Mouse (Mus musculus): Measurements from ENCODE around the gene Prkcz. TPM values are rescaled to one million over a fixed set of nuclear protein-coding genes. Genes with fewer than 3 reads are reported as not detected.
A peak's percentile ranks its signal among the peaks of the same experiment; 100 is the strongest.

Prkcz gene
- 1.9 and 2.2 TPM in 2 replicates for polyA plus RNA-seq (2015; fragmentation: Nextera tagmentation; extraction: Ambion mirVana)

DNA sequence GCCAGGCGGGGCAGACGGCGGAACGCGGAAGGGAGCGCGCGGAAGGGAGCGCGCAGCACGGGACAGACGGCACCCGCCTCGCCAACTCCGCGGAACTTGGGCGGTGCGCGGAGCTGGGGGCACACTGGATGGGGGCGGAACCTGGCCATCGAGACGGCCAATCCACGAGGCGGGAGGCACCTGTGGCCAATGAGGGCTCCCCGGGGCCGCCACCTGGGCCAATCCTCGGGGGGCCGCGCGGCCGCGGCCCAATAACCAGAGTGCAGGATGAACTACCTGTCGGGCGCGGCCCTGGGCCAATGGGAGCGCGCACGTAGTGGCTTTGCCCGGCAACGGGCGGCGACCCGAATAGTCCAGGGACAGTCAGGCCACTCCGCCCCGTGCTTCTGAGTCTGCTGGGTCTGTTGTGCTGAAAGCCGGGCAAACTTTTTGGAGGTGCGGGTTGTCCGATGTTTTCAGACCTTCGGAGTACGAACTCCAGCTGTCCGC, at the start of gene Prkcz:
Gene Prkcz, minus strand, starts transcription at position 59 of the 489 bp plus-strand sequence.
- Histone ChIP-seq H3K27ac (no peak within 1 kb of the TSS), H3K9me3 (replicated peaks) (no peaks in the 10 kb centered on the region), H3K4me1 (replicated peaks) (peaks cover 3% of the 10 kb centered on the region; the same call in 1 of the 2 replicates), H3K36me3 (no peaks in the 10 kb centered on the region), H3K4me3 (replicated peaks) (peak within 1 kb of the TSS; percentile 46), H3K9ac (no peak within 1 kb of the TSS), H3K4me2 (peak within 1 kb of the TSS; percentile 44), H3K27me3 (peaks cover 75% of the 10 kb centered on the region)
- WGBS (ENCODE audit: insufficient replicate concordance), result 3% methylated on average over 51 of the region's 51 CpGs
- ATAC-seq (ENCODE audit: low read depth) (peak; percentile 82), DNase-seq (peak; percentile 9)

DNA sequence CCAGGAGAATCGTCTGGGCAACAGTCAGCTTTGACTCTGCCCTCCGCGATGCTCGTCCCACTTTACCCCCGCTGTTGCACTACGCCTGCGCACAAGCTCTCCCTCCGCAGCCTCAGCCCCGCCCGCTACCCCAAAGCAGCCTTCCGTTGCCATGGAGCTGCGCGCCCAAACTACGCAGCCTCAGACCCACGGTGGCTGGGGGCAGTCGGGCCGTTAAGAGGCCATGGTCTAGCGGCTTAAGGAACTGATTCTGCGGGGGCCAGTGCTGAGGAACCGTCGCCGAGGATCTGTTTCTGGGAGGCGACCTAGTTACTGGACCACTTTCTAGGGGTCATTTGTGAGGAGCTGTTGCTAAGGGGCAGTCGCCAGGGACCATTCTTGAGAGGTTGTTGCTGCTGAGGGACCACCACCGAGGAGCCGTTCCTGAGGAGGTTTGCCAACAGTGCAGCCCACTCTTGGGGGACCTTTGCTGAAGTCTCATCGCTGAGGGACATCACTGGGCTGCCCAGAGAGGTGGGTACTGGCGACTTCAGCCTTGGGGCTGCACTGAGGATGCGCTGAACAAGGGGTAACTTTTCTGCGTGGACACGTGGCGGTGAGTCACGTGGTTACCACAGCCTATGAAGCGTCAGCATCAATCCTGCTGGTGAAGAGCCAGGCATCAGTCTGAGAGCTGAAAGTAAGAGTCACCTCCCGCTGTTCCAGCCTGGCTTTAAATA, 48.1 kb upstream of the Prkcz start, which contains the start of gene Cfap74:
Gene Cfap74, plus strand, starts transcription at position 133 of the 719 bp plus-strand sequence.
- peaks cover 3% of the 10 kb centered on the region; the same call in 1 of the 2 replicates for H3K4me1 ChIP-seq (replicated peaks)
- H3K27me3 ChIP-seq, result peaks cover 22% of the 10 kb centered on the region
- H3K9me3 ChIP-seq (replicated peaks), result no peaks in the 10 kb centered on the region
- DNase-seq, result no peak
- WGBS (ENCODE audit: insufficient replicate concordance), result 3% methylated on average over 35 of the region's 35 CpGs
- peak within 1 kb of the TSS; percentile 53 for H3K4me2 ChIP-seq
- H3K27ac ChIP-seq, result no peak within 1 kb of the TSS
- peak; percentile 41; the same call in 1 of the 2 replicates for ATAC-seq (ENCODE audit: low read depth)
- no peaks in the 10 kb centered on the region for H3K36me3 ChIP-seq
- H3K4me3 ChIP-seq (replicated peaks), result peak within 1 kb of the TSS; percentile 37
- H3K9ac ChIP-seq, result no peak within 1 kb of the TSS

DNA sequence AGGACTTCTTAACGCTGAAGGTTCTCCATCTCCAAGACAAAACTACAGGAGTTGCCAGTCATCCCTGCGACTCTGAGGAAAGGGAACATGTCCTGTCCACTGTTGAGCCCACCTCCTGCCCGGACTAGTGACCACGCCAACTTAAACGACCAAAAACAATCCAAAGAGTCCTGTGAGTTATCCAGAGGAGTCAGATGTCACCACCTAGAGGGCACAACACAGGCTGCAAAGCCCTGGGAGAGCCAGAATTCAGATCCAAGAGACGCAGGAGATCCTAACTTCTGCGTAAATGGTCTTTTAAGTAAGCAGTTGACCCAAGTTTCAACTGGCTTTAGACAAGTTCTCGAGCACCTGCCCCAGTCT, 47.5 kb upstream of the Prkcz start:
- 5% methylated on average over 8 of the region's 8 CpGs for WGBS (ENCODE audit: insufficient replicate concordance)
- Histone ChIP-seq H3K27me3 (peaks cover 22% of the 10 kb centered on the region), H3K4me3 (replicated peaks) (peak overlapping the region; percentile 37; the same call in 1 of the 2 replicates), H3K9ac (no peak overlapping the region), H3K4me2 (peak overlapping the region; percentile 53), H3K4me1 (replicated peaks) (peaks cover 3% of the 10 kb centered on the region; the same call in 1 of the 2 replicates), H3K9me3 (replicated peaks) (no peaks in the 10 kb centered on the region), H3K36me3 (no peaks in the 10 kb centered on the region), H3K27ac (no peak overlapping the region)
- no peak for DNase-seq
- ATAC-seq (ENCODE audit: low read depth), result no peak

DNA sequence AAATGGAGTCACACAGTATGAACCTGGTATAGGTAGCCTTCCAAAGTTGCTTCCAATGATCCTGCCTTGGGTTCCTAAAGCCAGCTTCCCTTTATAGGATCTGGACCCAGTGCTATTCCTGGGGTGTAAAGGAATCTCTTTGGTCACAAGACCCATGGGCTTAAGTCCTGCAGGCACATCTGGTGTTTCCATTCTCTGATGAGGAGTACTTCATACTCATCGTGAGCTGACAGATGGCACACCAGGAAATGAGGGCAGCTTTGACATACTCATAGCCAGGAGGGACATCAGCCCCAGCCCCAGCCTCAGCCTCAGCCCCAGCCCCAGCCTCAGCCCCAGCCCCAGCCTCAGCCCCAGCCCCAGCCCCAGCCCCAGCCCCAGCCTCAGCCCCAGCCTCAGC, 41.3 kb upstream of the Prkcz start:
- WGBS (ENCODE audit: insufficient replicate concordance), result 63% methylated on average over 1 of the region's 1 CpGs
- no peak for DNase-seq
- no peaks in the 10 kb centered on the region for H3K36me3 ChIP-seq

DNA sequence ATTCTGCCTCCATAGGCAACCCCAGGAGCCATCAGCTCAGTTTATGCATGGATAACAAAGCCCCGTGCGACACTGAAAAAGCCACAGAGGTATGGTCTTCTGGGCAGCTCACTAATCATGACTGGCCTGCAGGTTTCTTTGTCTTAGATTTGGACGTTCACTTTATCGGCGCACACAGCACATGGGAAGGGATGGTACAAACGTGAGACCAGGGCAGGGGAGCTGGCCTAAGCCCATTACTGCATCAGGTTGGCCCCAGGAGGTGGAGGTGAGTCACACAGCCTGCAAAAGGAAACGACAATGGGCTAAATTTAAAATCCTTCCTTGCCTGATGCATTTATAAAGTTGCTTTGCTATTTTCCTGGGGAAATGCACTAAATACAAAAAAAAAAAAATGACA, 40.0 kb upstream of the Prkcz start:
- no peak for ATAC-seq (ENCODE audit: low read depth)
- H3K4me3 ChIP-seq (replicated peaks), result no peak overlapping the region
- H3K36me3 ChIP-seq, result no peaks in the 10 kb centered on the region
- H3K27ac ChIP-seq, result no peak overlapping the region
- no peak overlapping the region for H3K4me2 ChIP-seq
- no peak overlapping the region for H3K9ac ChIP-seq
- H3K9me3 ChIP-seq (replicated peaks), result no peaks in the 10 kb centered on the region
- H3K4me1 ChIP-seq (replicated peaks), result peaks cover 3% of the 10 kb centered on the region; the same call in 1 of the 2 replicates
- no peak for DNase-seq
- 58% methylated on average over 7 of the region's 7 CpGs for WGBS (ENCODE audit: insufficient replicate concordance)
- H3K27me3 ChIP-seq, result peaks cover 40% of the 10 kb centered on the region

More for the DNA sequence above, 41.3 kb upstream of the Prkcz start:
- H3K9me3 ChIP-seq (replicated peaks), result no peaks in the 10 kb centered on the region
- H3K4me2 ChIP-seq, result no peak overlapping the region
- no peak overlapping the region for H3K4me3 ChIP-seq (replicated peaks)
- H3K9ac ChIP-seq, result no peak overlapping the region
- ATAC-seq (ENCODE audit: low read depth), result no peak
- peaks cover 3% of the 10 kb centered on the region; the same call in 1 of the 2 replicates for H3K4me1 ChIP-seq (replicated peaks)
- no peak overlapping the region for H3K27ac ChIP-seq
- peaks cover 26% of the 10 kb centered on the region for H3K27me3 ChIP-seq

DNA sequence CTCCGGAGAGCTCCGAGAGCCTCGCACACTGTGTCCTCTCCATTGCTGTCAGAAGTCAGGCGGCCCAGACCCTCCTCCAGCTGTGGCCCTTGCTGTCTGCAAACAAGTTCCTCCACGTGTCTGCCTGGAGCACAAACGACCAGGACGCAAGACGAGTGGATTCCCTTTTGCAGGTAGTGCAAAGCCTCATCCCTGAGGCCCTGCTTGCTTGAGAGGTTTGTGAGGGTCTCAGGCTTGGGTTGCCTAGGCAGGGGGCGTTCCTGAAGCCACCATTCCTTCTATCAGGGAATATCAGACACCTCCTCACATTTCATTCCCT, 37.0 kb upstream of the Prkcz start:
- no peak for DNase-seq
- H3K4me3 ChIP-seq (replicated peaks), result 0 out of 2 replicates have a peak overlapping the region, but pooled peaks have one; percentile 35
- peaks cover 3% of the 10 kb centered on the region; the same call in 1 of the 2 replicates for H3K4me1 ChIP-seq (replicated peaks)

DNA sequence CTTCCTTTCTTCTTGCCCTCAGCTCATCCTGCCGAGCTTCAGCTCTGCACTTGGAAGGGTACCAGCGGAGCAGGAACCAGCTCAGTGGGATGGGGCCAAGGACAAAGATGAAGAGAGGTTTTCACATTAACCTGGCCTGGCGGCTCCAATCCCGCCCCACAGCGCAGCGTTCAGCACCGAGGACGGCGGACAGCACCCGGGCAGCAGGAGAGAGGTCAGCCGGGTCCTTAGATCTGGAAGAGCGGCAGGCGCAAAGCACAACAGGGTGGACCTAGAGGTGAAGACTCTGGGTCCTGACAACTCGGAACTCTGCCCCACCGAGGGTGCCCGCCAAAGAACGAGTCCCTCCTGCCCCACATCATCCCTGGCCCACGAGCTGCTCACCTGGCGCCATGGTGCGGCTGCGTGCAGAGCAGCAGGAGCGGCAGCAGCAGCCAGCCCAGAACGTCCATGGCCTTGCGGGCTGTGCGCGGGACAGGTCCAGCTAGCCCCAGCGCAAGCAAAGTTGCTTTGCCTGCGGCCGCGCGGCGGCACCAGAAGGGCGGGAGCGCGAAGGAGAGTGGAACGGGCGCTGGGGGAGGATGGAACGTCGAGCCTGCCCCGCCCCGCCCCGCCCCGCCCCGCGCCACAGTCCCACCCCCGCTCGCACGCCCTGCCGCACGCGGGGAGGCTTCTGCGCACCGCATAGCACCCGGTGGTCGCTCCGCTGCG, 36.5 kb upstream of the Prkcz start, which contains the start of gene Gabrd:
Gene Gabrd, minus strand, starts transcription at position 602 of the 711 bp plus-strand sequence.
- Histone ChIP-seq H3K9ac (no peak within 1 kb of the TSS), H3K4me1 (replicated peaks) (peaks cover 3% of the 10 kb centered on the region; the same call in 1 of the 2 replicates), H3K27ac (no peak within 1 kb of the TSS), H3K36me3 (no peaks in the 10 kb centered on the region), H3K4me2 (peak within 1 kb of the TSS; percentile 66), H3K4me3 (replicated peaks) (peak within 1 kb of the TSS; percentile 35), H3K9me3 (replicated peaks) (no peaks in the 10 kb centered on the region), H3K27me3 (peaks cover 48% of the 10 kb centered on the region)
- WGBS (ENCODE audit: insufficient replicate concordance), result 1% methylated on average over 57 of the region's 57 CpGs
- peak; percentile 31; the same call in 1 of the 2 replicates for ATAC-seq (ENCODE audit: low read depth)
- no peak for DNase-seq

More for the DNA sequence above, 37.0 kb upstream of the Prkcz start:
- Histone ChIP-seq H3K36me3 (no peaks in the 10 kb centered on the region), H3K9ac (no peak overlapping the region), H3K27ac (no peak overlapping the region), H3K27me3 (peaks cover 48% of the 10 kb centered on the region), H3K9me3 (replicated peaks) (no peaks in the 10 kb centered on the region), H3K4me2 (peak overlapping the region; percentile 66)
- 7% methylated on average over 9 of the region's 9 CpGs for WGBS (ENCODE audit: insufficient replicate concordance)
- no peak for ATAC-seq (ENCODE audit: low read depth)

DNA sequence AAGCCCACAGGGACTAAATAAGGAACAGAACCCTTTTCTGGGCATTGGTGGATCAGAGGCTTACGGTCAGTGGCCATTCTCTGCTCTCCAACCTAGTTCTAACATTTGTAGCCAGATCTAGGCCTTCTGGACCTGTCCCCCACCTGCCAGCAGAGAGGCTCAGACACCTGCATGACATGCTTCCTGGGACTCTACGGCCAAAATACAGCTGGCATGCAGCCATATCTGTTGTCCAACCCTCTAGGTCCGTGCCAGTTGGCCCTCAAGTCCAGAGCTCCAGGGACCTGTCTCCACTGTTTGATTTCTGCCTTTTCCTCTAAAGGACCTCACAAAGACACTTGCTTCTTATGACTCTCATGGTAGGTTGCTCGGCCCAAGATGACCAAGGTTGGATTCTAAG, 35.6 kb upstream of the Prkcz start:
- Histone ChIP-seq H3K9me3 (replicated peaks) (no peaks in the 10 kb centered on the region), H3K36me3 (no peaks in the 10 kb centered on the region), H3K4me3 (replicated peaks) (no peak overlapping the region), H3K27me3 (peaks cover 48% of the 10 kb centered on the region), H3K27ac (no peak overlapping the region), H3K4me2 (no peak overlapping the region), H3K4me1 (replicated peaks) (peaks cover 3% of the 10 kb centered on the region; the same call in 1 of the 2 replicates), H3K9ac (no peak overlapping the region)
- WGBS (ENCODE audit: insufficient replicate concordance), result 55% methylated on average over 4 of the region's 4 CpGs
- DNase-seq (no peak), ATAC-seq (ENCODE audit: low read depth) (no peak)

DNA sequence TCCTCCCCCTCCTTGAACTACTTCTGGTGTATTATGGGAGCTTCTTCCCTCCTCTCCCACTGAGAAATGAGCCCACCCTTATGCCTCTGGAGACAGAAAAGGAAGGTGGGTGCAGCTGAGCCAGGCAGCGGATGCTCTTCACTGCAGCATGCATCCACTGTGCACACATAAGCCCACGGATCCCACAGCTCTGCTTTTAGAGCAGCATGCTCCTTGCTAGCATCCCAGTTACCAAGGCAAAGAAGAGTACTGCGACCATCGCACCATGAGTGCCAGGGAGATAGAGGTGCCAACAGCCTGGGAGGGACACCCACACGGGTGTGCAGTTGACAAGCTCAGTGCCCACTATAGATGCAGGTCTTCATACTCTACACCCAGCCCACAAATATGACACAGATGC, 34.3 kb upstream of the Prkcz start:
- WGBS (ENCODE audit: insufficient replicate concordance), result 55% methylated on average over 5 of the region's 5 CpGs
- H3K9me3 ChIP-seq (replicated peaks), result no peaks in the 10 kb centered on the region
- DNase-seq (no peak), ATAC-seq (ENCODE audit: low read depth) (no peak)
- H3K36me3 ChIP-seq, result no peaks in the 10 kb centered on the region
- peaks cover 3% of the 10 kb centered on the region; the same call in 1 of the 2 replicates for H3K4me1 ChIP-seq (replicated peaks)
- peaks cover 45% of the 10 kb centered on the region for H3K27me3 ChIP-seq
- no peak overlapping the region for H3K4me3 ChIP-seq (replicated peaks)
- no peak overlapping the region for H3K9ac ChIP-seq
- H3K4me2 ChIP-seq, result no peak overlapping the region
- no peak overlapping the region for H3K27ac ChIP-seq

DNA sequence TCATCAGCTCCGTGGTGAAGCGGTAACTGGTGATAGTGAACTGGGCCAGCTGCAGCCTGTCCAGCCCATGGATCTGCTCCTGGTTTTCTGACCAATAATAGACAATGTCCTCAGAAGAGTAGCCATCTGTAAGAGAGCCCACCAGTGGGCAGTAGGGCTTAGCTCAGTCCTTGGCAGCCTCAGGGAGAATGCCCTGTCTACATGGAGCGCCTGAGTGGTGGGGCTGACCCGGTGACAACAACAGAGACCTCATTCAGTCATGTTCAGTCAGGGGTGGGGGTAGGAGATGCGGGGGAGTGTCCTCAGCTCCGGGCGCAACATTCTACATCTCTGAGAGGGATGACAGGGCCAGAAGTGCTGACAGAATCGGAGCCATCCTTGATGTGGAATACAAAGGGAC, 26.0 kb upstream of the Prkcz start:
- Histone ChIP-seq H3K27me3 (no peaks in the 10 kb centered on the region; the same call in 1 of the 2 replicates), H3K4me2 (no peak overlapping the region), H3K4me3 (replicated peaks) (no peak overlapping the region), H3K9me3 (replicated peaks) (no peaks in the 10 kb centered on the region), H3K27ac (no peak overlapping the region), H3K36me3 (no peaks in the 10 kb centered on the region), H3K4me1 (replicated peaks) (no peaks in the 10 kb centered on the region), H3K9ac (no peak overlapping the region)
- ATAC-seq (ENCODE audit: low read depth), result no peak
- WGBS (ENCODE audit: insufficient replicate concordance), result 75% methylated on average over 8 of the region's 8 CpGs
- no peak for DNase-seq

DNA sequence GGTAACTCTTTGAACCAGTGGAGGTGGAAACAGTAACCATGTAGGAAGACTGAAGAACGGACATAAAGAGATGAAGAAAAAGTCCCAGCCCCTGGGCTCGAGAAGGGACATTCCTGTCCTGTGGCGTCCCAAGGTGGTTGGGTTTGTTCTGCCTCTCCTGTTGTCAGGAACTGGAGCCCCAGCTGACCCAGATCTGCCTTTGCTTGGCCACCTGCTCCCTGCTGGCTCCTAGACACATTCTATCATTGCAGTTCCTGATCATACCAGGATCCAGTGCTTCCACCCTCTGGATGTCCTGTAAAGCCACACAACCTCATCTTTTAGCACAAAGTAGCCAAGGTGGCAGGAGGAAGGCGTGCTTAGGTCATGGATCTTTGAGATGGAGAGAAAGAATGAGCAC, 22.2 kb upstream of the Prkcz start:
- no peak for ATAC-seq (ENCODE audit: low read depth)
- H3K4me1 ChIP-seq (replicated peaks), result no peaks in the 10 kb centered on the region
- H3K4me2 ChIP-seq, result no peak overlapping the region
- no peaks in the 10 kb centered on the region; the same call in 1 of the 2 replicates for H3K27me3 ChIP-seq
- H3K36me3 ChIP-seq, result no peaks in the 10 kb centered on the region
- no peak overlapping the region for H3K9ac ChIP-seq
- H3K4me3 ChIP-seq (replicated peaks), result no peak overlapping the region
- H3K9me3 ChIP-seq (replicated peaks), result no peaks in the 10 kb centered on the region
- no peak overlapping the region for H3K27ac ChIP-seq
- WGBS (ENCODE audit: insufficient replicate concordance), result 50% methylated on average over 4 of the region's 4 CpGs
- DNase-seq, result no peak
